In genomic region chr1:160080800-160081436, GRCm38 (mm10) we compare ENCODE assay signal across 8 mouse cellular contexts. TPM values are rescaled to one million over a fixed set of nuclear protein-coding genes. Genes with fewer than 3 reads are reported as not detected.
DNase-seq lines count a peak whose midpoint lies in the region; ATAC-seq and TF ChIP-seq lines count a peak whose summit lies in the region.

No protein-coding gene starts in this region.

- no peaks in the 10 kb centered on the region for H3K4me1 ChIP-seq in intestine, embryonic 14.5 days (replicated peaks; ENCODE audit: control insufficient read depth, insufficient read depth, low read length)
- H3K4me1 ChIP-seq in intestine, embryonic 16.5 days (ENCODE audit: control insufficient read depth, insufficient read depth, low read length) = no peaks in the 10 kb centered on the region
- H3K4me1 ChIP-seq in midbrain, embryonic 13.5 days (replicated peaks) = no peaks in the 10 kb centered on the region

- WGBS in intestine, embryonic 14.5 days = 31% methylated on average over 2 of the region's 2 CpGs
- WGBS in intestine, embryonic 16.5 days = 31% methylated on average over 2 of the region's 2 CpGs
- WGBS in midbrain, embryonic 13.5 days = 25% methylated on average over 2 of the region's 2 CpGs

- TF ChIP-seq CTCF in gastrocnemius, adult 2 months (IDR thresholded peaks at IDR 0.05) = no peak; the same call in 1 of the 2 replicates

- no peak overlapping the region for H3K4me3 ChIP-seq in intestine, embryonic 14.5 days (ENCODE audit: low read depth, low read length)
- no peak overlapping the region for H3K4me3 ChIP-seq in intestine, embryonic 16.5 days (ENCODE audit: low read length)
- no peak overlapping the region for H3K4me3 ChIP-seq in gastrocnemius, adult 2 months
- no peak overlapping the region for H3K4me3 ChIP-seq in midbrain, embryonic 13.5 days (replicated peaks)

- no peaks in the 10 kb centered on the region for H3K27me3 ChIP-seq in intestine, embryonic 14.5 days (replicated peaks; ENCODE audit: control insufficient read depth, insufficient read depth, low read length)
- no peaks in the 10 kb centered on the region for H3K27me3 ChIP-seq in intestine, embryonic 16.5 days (replicated peaks; ENCODE audit: control insufficient read depth, insufficient read depth, low read length)
- no peaks in the 10 kb centered on the region for H3K27me3 ChIP-seq in midbrain, embryonic 13.5 days

- H3K36me3 ChIP-seq in intestine, embryonic 14.5 days (ENCODE audit: control insufficient read depth, insufficient read depth, low read length) = no peaks in the 10 kb centered on the region
- no peaks in the 10 kb centered on the region for H3K36me3 ChIP-seq in intestine, embryonic 16.5 days (ENCODE audit: control insufficient read depth, insufficient read depth, low read length)
- H3K36me3 ChIP-seq in midbrain, embryonic 13.5 days = no peaks in the 10 kb centered on the region

- DNase-seq in intestine, embryonic 14.5 days (ENCODE audit: low spot score) = peak; percentile 94
- DNase-seq in cerebellum, postnatal 4 days (ENCODE audit: low spot score in 2 of 2) = peak; percentile 82 to 91
- peak; percentile 72 for DNase-seq in gastrocnemius, adult 2 months
- peak; percentile 49 for DNase-seq in kidney, adult 11 months
- DNase-seq in left cerebral cortex, postnatal 36 days (ENCODE audit: low spot score in 2 of 2) = peak; percentile 70 to 80
- peak; percentile 51 for DNase-seq in skeletal muscle tissue, adult 2 months (ENCODE audit: low read depth, low spot score)

- no peak overlapping the region for H3K27ac ChIP-seq in intestine, embryonic 14.5 days (ENCODE audit: low read depth)
- H3K27ac ChIP-seq in intestine, embryonic 16.5 days (ENCODE audit: low read length) = no peak overlapping the region
- no peak overlapping the region for H3K27ac ChIP-seq in gastrocnemius, adult 2 months
- no peak overlapping the region for H3K27ac ChIP-seq in midbrain, embryonic 13.5 days

- intact Hi-C loops in gastrocnemius, adult 2 months (cut with DNase I) = loop anchor here (2.0 kb wide), 1 partner anchor 170 kb away; no protein-coding TSS in a partner anchor
- intact Hi-C loops in left cerebral cortex, postnatal 36 days (cut with DNase I) = loop anchor here (5.0 to 10.0 kb wide), 6 partner anchors 101 to 786 kb away; partner anchors contain the start of gene Tnr

- no peak overlapping the region for H3K9ac ChIP-seq in intestine, embryonic 14.5 days (ENCODE audit: low read length)
- H3K9ac ChIP-seq in intestine, embryonic 16.5 days (ENCODE audit: low read depth, low read length) = no peak overlapping the region
- H3K9ac ChIP-seq in midbrain, embryonic 13.5 days (replicated peaks) = no peak overlapping the region

- H3K9me3 ChIP-seq in intestine, embryonic 14.5 days (ENCODE audit: control insufficient read depth, low read length) = no peaks in the 10 kb centered on the region
- H3K9me3 ChIP-seq in intestine, embryonic 16.5 days (ENCODE audit: control insufficient read depth, low read length) = no peaks in the 10 kb centered on the region
- H3K9me3 ChIP-seq in midbrain, embryonic 13.5 days = no peaks in the 10 kb centered on the region

- no peak overlapping the region for H3K4me2 ChIP-seq in intestine, embryonic 14.5 days (ENCODE audit: low read length)
- H3K4me2 ChIP-seq in intestine, embryonic 16.5 days (ENCODE audit: low read depth, low read length) = no peak overlapping the region
- no peak overlapping the region for H3K4me2 ChIP-seq in midbrain, embryonic 13.5 days (replicated peaks)

- peak; percentile 65; the same call in 1 of the 2 replicates for ATAC-seq in intestine, embryonic 14.5 days (replicated peaks; ENCODE audit: low FRiP score, low TSS enrichment, low read depth)
- no peak for ATAC-seq in intestine, embryonic 16.5 days
- ATAC-seq in midbrain, embryonic 13.5 days = peak; percentile 58

RNA-seq across cellular contexts. Expression of gene 4930523C07Rik, which starts 36.7 kb away (rescaled TPM):
- polyA plus RNA-seq in intestine, embryonic 14.5 days (2014; fragmentation: Nextera tagmentation; extraction: Ambion mirVana) = 5.1 and 7.3 TPM in 2 replicates
- polyA plus RNA-seq in intestine, embryonic 16.5 days (2015; fragmentation: Nextera tagmentation; extraction: Ambion mirVana) = 10.4 TPM in 2 replicates
- total RNA-seq in gastrocnemius, adult 2 months (2021) = 1 to 10 TPM; 5.2 to 8.9 TPM
- total RNA-seq in left cerebral cortex, postnatal 36 days (2021) = 1 to 10 TPM; 2.6 TPM
- 1.1 and 1.2 TPM in 2 replicates for polyA plus RNA-seq in midbrain, embryonic 13.5 days (2015; fragmentation: Nextera tagmentation; extraction: Ambion mirVana)
